Mouse (Mus musculus) limb, embryonic 12.5 days (tissue): Measurements from ENCODE around the gene Cacybp. TPM values are rescaled to one million over a fixed set of nuclear protein-coding genes. Genes with fewer than 3 reads are reported as not detected.

Experiments used
- ATAC-seq: fragments of 200-750 bp; cut with Nextera tagmentation; 2 replicates; pipeline ENCODE4 v1.8.0; 2017; ENCODE audit warnings: low read depth, moderate TSS enrichment; ENCODE audit not compliant: insufficient number of reproducible peaks, insufficient read depth, low FRiP score, low TSS enrichment
- H3K27ac ChIP-seq: fragments of 300-500 bp; sonication (generic); 2 replicates; pipeline ENCODE4 v1.5.1; 2016; ENCODE audit warnings: mild to moderate bottlenecking, moderate library complexity
- H3K27me3 ChIP-seq: fragments of 300-500 bp; sonication (generic); 2 replicates; pipeline ENCODE4 v1.6.1; 2016; ENCODE audit warnings: mild to moderate bottlenecking, moderate library complexity
- H3K36me3 ChIP-seq: fragments of 300-500 bp; sonication (generic); 2 replicates; pipeline ENCODE4 v1.6.1; 2016; ENCODE audit warnings: mild to moderate bottlenecking, moderate library complexity
- H3K4me1 ChIP-seq: fragments of 300-500 bp; sonication (generic); replicated peaks from 2 replicates; pipeline ENCODE4 v1.6.1; 2016
- H3K4me2 ChIP-seq: fragments of 300-500 bp; sonication (generic); 2 replicates; pipeline ENCODE4 v1.6.1; 2016; ENCODE audit warnings: mild to moderate bottlenecking, moderate library complexity
- H3K4me3 ChIP-seq: fragments of 300-500 bp; sonication (generic); replicated peaks from 2 replicates; pipeline ENCODE4 v1.5.1; 2016; ENCODE audit warnings: mild to moderate bottlenecking
- H3K9ac ChIP-seq: fragments of 300-500 bp; sonication (generic); replicated peaks from 2 replicates; pipeline ENCODE4 v1.6.1; 2016; ENCODE audit warnings: mild to moderate bottlenecking, moderate library complexity
- H3K9me3 ChIP-seq: fragments of 300-500 bp; sonication (generic); 2 replicates; pipeline ENCODE4 v1.6.1; 2016; ENCODE audit warnings: mild to moderate bottlenecking, moderate library complexity
- WGBS: fragments of 180-500 bp; shearing (Covaris S2); methylation state at CpG from one replicate; pipeline ENCODE4 v1.1.7; 2016; 5-methylcytosine and 5-hydroxymethylcytosine counted together
- polyA plus RNA-seq: library from polyadenylated mRNA; unstranded; fragments of >200 nt; fragmentation: Nextera tagmentation; extraction: Ambion mirVana; gene quantifications from 2 replicates; pipeline ENCODE4 v1.2.1, GENCODE M21; 2016

Gene Cacybp
- polyA plus RNA-seq, 1 experiment from 2014 or later = 254 TPM

DNA sequence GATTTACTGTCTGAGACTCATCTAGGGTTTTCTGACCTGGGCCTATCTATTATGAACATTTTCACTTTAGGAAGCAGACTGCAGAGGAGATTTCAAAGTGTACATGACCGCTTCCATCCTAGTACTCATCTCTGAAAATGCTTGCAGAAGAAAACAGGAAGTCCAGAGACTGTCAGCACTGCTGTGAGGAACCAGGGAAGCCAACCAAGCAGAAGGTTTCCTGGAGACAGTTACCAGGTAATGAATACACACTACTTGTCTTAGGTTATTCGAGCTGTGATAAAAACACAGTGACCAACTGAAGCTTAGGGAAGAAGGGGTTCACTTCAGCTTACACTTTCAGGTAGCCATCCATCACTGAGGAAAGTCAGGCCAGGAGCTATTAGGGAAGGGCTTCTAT is 33.3 kb upstream of the Cacybp start:
- 91% methylated on average over 2 of the region's 2 CpGs for WGBS
- Histone ChIP-seq H3K9me3 (no peaks in the 10 kb centered on the region), H3K27ac (no peak overlapping the region), H3K4me2 (no peak overlapping the region), H3K9ac (no peak overlapping the region), H3K27me3 (no peaks in the 10 kb centered on the region), H3K4me1 (no peaks in the 10 kb centered on the region), H3K36me3 (no peaks in the 10 kb centered on the region), H3K4me3 (no peak overlapping the region)
- ATAC-seq = no peak

DNA sequence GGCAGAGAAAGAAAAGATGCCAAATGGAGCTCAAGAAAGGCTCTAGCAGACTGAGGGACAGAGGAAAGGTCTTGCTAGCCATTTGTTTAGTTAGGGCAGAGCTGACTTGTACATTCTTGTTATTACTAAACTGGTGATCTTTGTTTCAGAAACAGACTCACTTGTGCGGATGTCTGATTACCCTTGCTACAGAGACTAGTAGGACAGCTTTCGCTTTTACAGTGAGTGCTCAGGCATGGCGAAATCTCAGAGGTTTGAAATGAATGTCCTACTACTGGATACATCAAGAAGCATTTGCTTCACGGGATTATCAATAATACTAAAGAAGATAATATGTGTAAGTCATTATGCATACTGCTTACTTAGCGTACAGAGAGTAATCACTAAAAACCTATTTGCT is 32.0 kb upstream of the Cacybp start:
- Histone ChIP-seq H3K9me3 (no peaks in the 10 kb centered on the region), H3K4me1 (no peaks in the 10 kb centered on the region), H3K27ac (no peak overlapping the region), H3K27me3 (no peaks in the 10 kb centered on the region), H3K9ac (no peak overlapping the region), H3K36me3 (no peaks in the 10 kb centered on the region), H3K4me3 (no peak overlapping the region), H3K4me2 (no peak overlapping the region)
- WGBS = 91% methylated on average over 5 of the region's 5 CpGs
- no peak for ATAC-seq

DNA sequence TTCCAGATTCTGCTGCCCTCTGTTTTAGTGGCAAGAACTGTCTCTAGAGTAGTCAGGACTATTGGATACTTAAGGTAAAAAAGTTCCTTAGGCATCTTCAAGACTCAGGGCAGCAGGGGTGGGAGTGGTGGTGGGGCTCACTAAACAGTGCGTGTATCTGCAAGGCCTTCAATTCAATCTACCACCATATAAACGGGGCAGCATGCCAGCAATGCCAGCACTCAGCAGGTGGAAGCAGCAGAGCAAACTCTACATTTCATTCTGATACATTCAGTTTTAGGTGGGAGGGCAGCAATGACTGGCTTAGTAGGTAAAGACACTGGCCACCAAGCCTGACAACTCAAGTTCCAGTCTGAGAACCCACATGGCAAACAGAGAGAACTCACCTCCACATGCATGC is 27.4 kb upstream of the Cacybp start:
- ATAC-seq = no peak
- Histone ChIP-seq H3K27ac (no peak overlapping the region), H3K9me3 (no peaks in the 10 kb centered on the region), H3K4me1 (no peaks in the 10 kb centered on the region), H3K27me3 (no peaks in the 10 kb centered on the region), H3K4me2 (no peak overlapping the region), H3K4me3 (no peak overlapping the region), H3K36me3 (no peaks in the 10 kb centered on the region), H3K9ac (no peak overlapping the region)
- WGBS = 94% methylated on average over 2 of the region's 2 CpGs

DNA sequence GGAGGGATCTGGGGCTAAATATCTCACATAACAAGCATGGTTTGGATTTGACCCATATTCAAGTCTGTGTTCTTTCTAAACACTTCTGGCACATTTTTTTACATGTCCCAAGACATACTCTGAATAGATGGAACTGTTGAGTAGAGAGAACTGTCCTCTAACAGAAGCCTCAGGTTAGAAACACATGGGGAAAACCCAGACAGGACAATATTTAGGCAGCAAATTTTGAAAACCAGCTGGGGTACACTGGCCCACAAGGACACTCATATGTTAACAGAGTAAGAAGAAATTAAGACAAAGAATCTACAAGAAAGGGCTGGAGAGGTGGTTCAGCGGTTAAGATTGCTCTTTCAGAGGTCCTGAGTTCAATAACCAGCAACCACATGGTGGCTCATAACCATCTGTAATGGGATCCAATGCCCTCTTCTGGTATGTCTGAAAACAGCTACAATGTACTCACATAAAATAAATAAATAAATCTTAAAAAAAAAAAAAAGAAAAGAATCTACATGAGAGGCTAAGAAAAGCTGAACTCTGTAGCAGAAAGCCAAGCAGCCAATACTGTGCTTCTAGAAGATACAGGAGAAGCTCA is 26.3 kb upstream of the Cacybp start:
- Histone ChIP-seq H3K27me3 (no peaks in the 10 kb centered on the region), H3K4me1 (no peaks in the 10 kb centered on the region), H3K4me3 (no peak overlapping the region), H3K36me3 (no peaks in the 10 kb centered on the region), H3K4me2 (no peak overlapping the region), H3K9ac (no peak overlapping the region), H3K9me3 (no peaks in the 10 kb centered on the region), H3K27ac (no peak overlapping the region)
- 90% methylated on average over 1 of the region's 1 CpGs for WGBS
- ATAC-seq = no peak

DNA sequence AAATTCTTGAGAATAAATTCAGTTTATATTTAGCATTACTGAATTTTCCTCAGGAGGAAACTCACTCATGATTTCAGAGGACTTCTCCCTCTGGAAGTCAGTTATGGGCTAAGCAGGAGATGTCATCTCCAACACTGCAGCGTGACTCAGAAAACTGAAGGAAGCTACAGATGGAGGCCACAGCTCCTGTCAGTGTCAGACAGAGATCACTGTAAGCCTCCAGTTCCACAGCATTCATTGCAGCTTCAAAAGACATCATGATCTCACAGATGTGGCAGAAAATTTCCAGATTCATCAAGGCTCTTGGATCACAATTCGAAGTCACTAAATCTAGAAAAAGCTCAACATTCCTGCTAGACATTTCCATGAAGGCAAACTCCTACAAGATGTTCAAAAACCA is 25.3 kb upstream of the Cacybp start:
- ATAC-seq = no peak
- 85% methylated on average over 2 of the region's 2 CpGs for WGBS
- H3K9ac ChIP-seq = no peak overlapping the region

DNA sequence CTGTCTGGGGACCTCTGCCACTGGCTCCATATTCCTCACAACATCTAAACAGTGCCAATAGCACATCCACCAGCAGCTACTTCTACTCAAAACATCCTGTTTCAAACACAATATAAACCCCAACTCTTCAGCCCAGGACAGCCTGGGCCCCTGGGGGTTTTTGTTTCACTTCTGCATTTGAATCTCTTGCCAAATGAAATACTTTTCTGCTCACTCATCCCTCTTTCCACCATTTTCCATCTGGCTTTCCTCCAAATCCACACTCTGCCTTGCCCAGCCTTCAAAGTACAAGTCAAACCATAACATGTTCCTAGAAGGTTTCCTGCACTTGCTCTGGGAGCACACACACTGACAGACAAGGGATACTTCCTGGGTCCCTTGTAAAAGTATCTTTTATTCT is 21.2 kb upstream of the Cacybp start:
- H3K4me1 ChIP-seq = no peaks in the 10 kb centered on the region
- no peak for ATAC-seq
- no peak overlapping the region for H3K27ac ChIP-seq
- H3K9me3 ChIP-seq = no peaks in the 10 kb centered on the region
- no peak overlapping the region for H3K4me3 ChIP-seq
- H3K27me3 ChIP-seq = no peaks in the 10 kb centered on the region
- no peak overlapping the region for H3K9ac ChIP-seq
- no peaks in the 10 kb centered on the region for H3K36me3 ChIP-seq
- H3K4me2 ChIP-seq = no peak overlapping the region

More for the DNA sequence above, 25.3 kb upstream of the Cacybp start:
- H3K4me3 ChIP-seq = no peak overlapping the region
- H3K4me2 ChIP-seq = no peak overlapping the region
- no peaks in the 10 kb centered on the region for H3K36me3 ChIP-seq
- no peaks in the 10 kb centered on the region for H3K27me3 ChIP-seq
- no peaks in the 10 kb centered on the region for H3K4me1 ChIP-seq
- no peak overlapping the region for H3K27ac ChIP-seq
- H3K9me3 ChIP-seq = no peaks in the 10 kb centered on the region

DNA sequence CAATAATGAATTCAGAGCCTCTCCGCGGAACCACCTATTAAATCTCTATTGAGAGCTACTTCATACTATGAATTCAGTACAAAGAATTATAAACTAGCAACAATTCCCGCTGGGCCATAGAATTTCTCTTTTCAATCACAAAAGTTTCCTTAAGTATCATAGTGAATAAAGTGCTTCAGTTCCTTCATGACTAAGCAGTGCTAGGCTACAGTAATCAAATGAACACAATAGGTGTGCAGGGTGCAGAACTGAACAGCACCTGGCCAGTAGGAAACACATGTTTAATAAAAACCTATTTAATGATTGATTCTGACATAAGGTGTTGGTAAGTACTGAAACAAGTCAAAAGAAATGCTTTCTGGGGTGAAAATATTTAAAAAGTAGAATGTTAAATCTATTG is 19.4 kb upstream of the Cacybp start:
- Histone ChIP-seq H3K9ac (no peak overlapping the region), H3K27me3 (no peaks in the 10 kb centered on the region), H3K36me3 (no peaks in the 10 kb centered on the region), H3K4me1 (no peaks in the 10 kb centered on the region), H3K9me3 (no peaks in the 10 kb centered on the region), H3K4me2 (no peak overlapping the region), H3K27ac (no peak overlapping the region), H3K4me3 (no peak overlapping the region)
- ATAC-seq = no peak
- 94% methylated on average over 3 of the region's 3 CpGs for WGBS

DNA sequence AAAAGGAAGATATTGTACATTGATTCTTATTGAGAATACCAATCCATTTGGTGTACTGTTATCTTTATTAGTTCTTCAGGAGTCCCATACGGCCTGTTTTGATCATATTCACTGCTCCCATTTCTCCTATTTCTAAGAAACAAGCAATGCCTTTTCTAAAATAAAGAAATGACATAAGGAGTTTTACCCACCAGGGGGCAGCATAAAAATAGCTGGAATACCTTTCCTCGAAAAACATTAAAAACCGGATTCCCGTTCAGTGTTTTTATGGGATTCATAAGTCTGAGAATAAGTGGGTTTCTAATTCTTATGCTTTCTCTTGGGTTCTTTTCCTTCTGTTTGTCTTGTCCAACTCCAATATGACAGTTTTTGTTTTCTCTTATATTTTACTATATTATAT is 18.3 kb upstream of the Cacybp start:
- no peak overlapping the region for H3K4me3 ChIP-seq
- H3K9ac ChIP-seq = no peak overlapping the region
- H3K4me1 ChIP-seq = no peaks in the 10 kb centered on the region
- H3K36me3 ChIP-seq = no peaks in the 10 kb centered on the region
- no peak overlapping the region for H3K4me2 ChIP-seq
- no peak for ATAC-seq
- no peaks in the 10 kb centered on the region for H3K9me3 ChIP-seq
- WGBS = 52% methylated on average over 4 of the region's 4 CpGs
- H3K27ac ChIP-seq = no peak overlapping the region
- no peaks in the 10 kb centered on the region for H3K27me3 ChIP-seq

DNA sequence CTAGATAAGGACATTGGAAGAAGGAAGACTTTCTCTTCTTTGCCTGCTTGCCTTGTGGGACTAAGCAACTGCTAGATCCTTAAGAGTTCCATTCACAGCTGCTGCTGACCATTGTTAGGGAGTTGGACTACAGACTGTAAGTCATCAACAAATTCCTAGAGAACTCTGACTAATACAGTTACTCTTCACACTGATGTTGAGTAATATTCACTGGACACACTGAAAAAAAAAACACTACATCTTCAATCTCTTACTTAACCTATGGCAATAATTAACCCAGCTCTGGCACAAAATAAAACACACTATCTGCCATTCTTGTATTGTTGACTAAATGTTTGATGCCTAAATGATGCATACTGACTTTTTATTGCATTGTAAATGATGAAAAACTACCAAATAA is 15.2 kb upstream of the Cacybp start:
- peaks cover 3% of the 10 kb centered on the region; the same call in 1 of the 2 replicates for H3K4me1 ChIP-seq
- H3K4me3 ChIP-seq = no peak overlapping the region
- no peak overlapping the region for H3K4me2 ChIP-seq
- no peaks in the 10 kb centered on the region for H3K27me3 ChIP-seq
- ATAC-seq = no peak
- no peaks in the 10 kb centered on the region for H3K9me3 ChIP-seq
- no peak overlapping the region for H3K9ac ChIP-seq
- H3K27ac ChIP-seq = no peak overlapping the region
- H3K36me3 ChIP-seq = no peaks in the 10 kb centered on the region

DNA sequence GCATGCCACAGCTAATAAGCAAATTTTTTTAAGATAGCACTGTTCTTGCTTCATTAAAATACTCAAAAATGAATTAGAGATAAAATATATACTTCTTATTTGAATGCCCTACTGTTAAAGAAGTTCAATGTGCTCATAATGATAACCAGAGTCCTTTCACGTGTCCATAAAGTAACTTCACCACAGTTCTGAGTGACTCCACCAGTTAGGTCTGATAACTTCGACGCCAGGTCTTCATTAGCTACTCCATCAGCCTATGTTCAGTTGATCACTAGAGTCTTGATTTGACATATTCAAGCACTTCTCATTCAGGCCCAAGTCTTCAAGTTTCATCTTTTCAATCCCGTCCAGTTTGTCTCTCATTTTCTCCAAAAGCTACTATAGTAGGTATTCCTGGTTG is 14.5 kb upstream of the Cacybp start:
- Histone ChIP-seq H3K9me3 (no peaks in the 10 kb centered on the region), H3K4me1 (peaks cover 3% of the 10 kb centered on the region; the same call in 1 of the 2 replicates), H3K4me2 (no peak overlapping the region), H3K9ac (no peak overlapping the region), H3K36me3 (no peaks in the 10 kb centered on the region), H3K4me3 (no peak overlapping the region), H3K27ac (no peak overlapping the region), H3K27me3 (no peaks in the 10 kb centered on the region)
- WGBS = 84% methylated on average over 4 of the region's 4 CpGs
- no peak for ATAC-seq

DNA sequence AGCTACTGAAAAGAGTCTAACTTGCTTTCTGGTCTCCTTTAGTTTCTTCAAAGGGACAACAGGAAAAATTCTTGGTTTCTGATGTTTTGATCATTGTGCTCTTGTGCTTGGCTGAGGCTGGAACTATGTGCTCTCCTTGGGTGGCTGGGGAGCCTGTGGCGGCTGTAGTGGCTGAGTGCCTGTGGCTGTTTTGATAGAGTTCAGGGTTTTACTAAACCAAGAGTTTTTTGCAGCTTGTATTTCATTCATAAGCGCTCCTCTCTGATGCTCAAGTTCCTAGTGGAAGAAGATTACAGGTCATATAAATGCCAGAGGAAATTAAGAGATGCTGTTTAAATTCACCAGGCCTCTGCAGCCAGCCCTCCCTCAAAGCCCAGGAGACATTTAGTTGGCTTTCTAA is 11.4 kb upstream of the Cacybp start:
- ATAC-seq = no peak
- Histone ChIP-seq H3K27ac (no peak overlapping the region), H3K9me3 (no peaks in the 10 kb centered on the region), H3K36me3 (no peaks in the 10 kb centered on the region), H3K27me3 (no peaks in the 10 kb centered on the region), H3K4me1 (peaks cover 3% of the 10 kb centered on the region; the same call in 1 of the 2 replicates), H3K9ac (no peak overlapping the region), H3K4me3 (no peak overlapping the region), H3K4me2 (no peak overlapping the region)
- WGBS = 30% methylated on average over 2 of the region's 2 CpGs

DNA sequence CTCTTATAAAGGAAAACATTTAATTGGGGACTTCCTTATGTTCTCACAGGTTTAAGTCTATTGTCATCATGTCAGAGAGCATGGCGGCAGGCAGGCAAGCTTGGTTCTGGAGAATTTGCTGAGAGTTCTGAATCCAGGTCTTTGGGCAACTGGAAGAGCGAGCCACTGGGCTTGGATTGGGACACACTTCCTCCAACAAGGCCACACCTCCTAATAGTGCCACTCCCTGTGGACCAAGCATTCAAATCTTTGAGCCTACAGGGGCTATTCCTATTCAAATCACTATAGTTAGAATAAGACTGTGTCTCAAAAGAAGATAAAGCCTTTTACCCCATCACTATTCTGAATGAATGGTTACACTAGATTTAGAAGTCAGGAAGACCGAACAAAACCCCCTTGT is 5.2 kb upstream of the Cacybp start:
- 86% methylated on average over 3 of the region's 3 CpGs for WGBS
- no peak overlapping the region for H3K4me3 ChIP-seq
- no peak overlapping the region for H3K4me2 ChIP-seq
- no peak overlapping the region for H3K27ac ChIP-seq
- H3K4me1 ChIP-seq = no peaks in the 10 kb centered on the region
- no peaks in the 10 kb centered on the region for H3K36me3 ChIP-seq
- no peaks in the 10 kb centered on the region for H3K9me3 ChIP-seq
- no peak overlapping the region for H3K9ac ChIP-seq
- H3K27me3 ChIP-seq = no peaks in the 10 kb centered on the region
- no peak for ATAC-seq
